Mouse (Mus musculus) kidney, adult 11 months (tissue): Measurements from ENCODE around the gene Togaram2.
A peak's percentile ranks its signal among the peaks of the same experiment; 100 is the strongest.

Experiments used
- DNase-seq: peaks from one replicate; pipeline ENCODE4 v3.0.0; 2022

The Togaram2 gene

GRCm38 (mm10) chr17:71673092-71673491 is at the start of gene Togaram2:
Gene Togaram2 (plus strand): TSS chr17:71673261.
- DNase-seq = no peak

- DNase-seq = no peak
Observed at GRCm38 (mm10) chr17:71631806-71632205, 41.3 kb upstream of the Togaram2 start.

- no peak for DNase-seq
Observed at GRCm38 (mm10) chr17:71633350-71633749, 39.7 kb upstream of the Togaram2 start.

- DNase-seq = no peak
Observed at GRCm38 (mm10) chr17:71636786-71637185, 36.3 kb upstream of the Togaram2 start.

GRCm38 (mm10) chr17:71637750-71638265 is 35.3 kb upstream of the Togaram2 start:
- DNase-seq = no peak

GRCm38 (mm10) chr17:71639056-71639455 is 34.0 kb upstream of the Togaram2 start:
- DNase-seq = peak; percentile 11

GRCm38 (mm10) chr17:71640421-71641085 is 32.5 kb upstream of the Togaram2 start:
- no peak for DNase-seq

- DNase-seq = no peak
Observed at GRCm38 (mm10) chr17:71642190-71642589, 30.9 kb upstream of the Togaram2 start.

- DNase-seq = no peak
Observed at GRCm38 (mm10) chr17:71650011-71650410, 23.1 kb upstream of the Togaram2 start.

GRCm38 (mm10) chr17:71652495-71652894 is 20.6 kb upstream of the Togaram2 start:
- no peak for DNase-seq

- DNase-seq = no peak
Observed at GRCm38 (mm10) chr17:71652934-71653333, 20.1 kb upstream of the Togaram2 start.

GRCm38 (mm10) chr17:71657521-71657920 is 15.5 kb upstream of the Togaram2 start:
- no peak for DNase-seq

GRCm38 (mm10) chr17:71658666-71659065 is 14.4 kb upstream of the Togaram2 start:
- no peak for DNase-seq

- DNase-seq = no peak
Observed at GRCm38 (mm10) chr17:71660390-71660789, 12.7 kb upstream of the Togaram2 start.

- DNase-seq = peak; percentile 43
Observed at GRCm38 (mm10) chr17:71662751-71663250, 10.3 kb upstream of the Togaram2 start.

GRCm38 (mm10) chr17:71663491-71663890 is 9.6 kb upstream of the Togaram2 start:
- no peak for DNase-seq

GRCm38 (mm10) chr17:71664172-71664571 is 8.9 kb upstream of the Togaram2 start:
- DNase-seq = no peak

- DNase-seq = no peak
Observed at GRCm38 (mm10) chr17:71665201-71665600, 7.9 kb upstream of the Togaram2 start.

- DNase-seq = no peak
Observed at GRCm38 (mm10) chr17:71669511-71669910, 3.5 kb upstream of the Togaram2 start.

- DNase-seq = no peak
Observed at GRCm38 (mm10) chr17:71671840-71672546, 1.1 kb upstream of the Togaram2 start.

GRCm38 (mm10) chr17:71673936-71674335 is 875 bp downstream of the Togaram2 start:
- DNase-seq = no peak

- DNase-seq = no peak
Observed at GRCm38 (mm10) chr17:71674886-71675285, 1.8 kb downstream of the Togaram2 start.

- no peak for DNase-seq
Observed at GRCm38 (mm10) chr17:71681666-71682065, 8.6 kb downstream of the Togaram2 start.

GRCm38 (mm10) chr17:71682379-71682778 is 9.3 kb downstream of the Togaram2 start:
- no peak for DNase-seq
